Mouse (Mus musculus): ENCODE data around the gene Afap1.

Gene Afap1

GRCm38 (mm10) chr5:35935939-35936338, 42.8 kb downstream of the Afap1 start:
- DNase-seq: no peak

- DNase-seq: no peak
Observed at GRCm38 (mm10) chr5:35938249-35939223, 45.4 kb downstream of the Afap1 start.

GRCm38 (mm10) chr5:35939958-35940357, 46.8 kb downstream of the Afap1 start:
- DNase-seq: no peak

GRCm38 (mm10) chr5:35943541-35943940, 50.4 kb downstream of the Afap1 start:
- no peak for DNase-seq

GRCm38 (mm10) chr5:35946841-35947240, 53.7 kb downstream of the Afap1 start:
- no peak for DNase-seq

- DNase-seq: no peak
Observed at GRCm38 (mm10) chr5:35947427-35947826, 54.3 kb downstream of the Afap1 start.

GRCm38 (mm10) chr5:35948225-35948975, 55.3 kb downstream of the Afap1 start:
- DNase-seq: no peak

GRCm38 (mm10) chr5:35949061-35949460, 55.9 kb downstream of the Afap1 start:
- no peak for DNase-seq

GRCm38 (mm10) chr5:35950504-35950903, 57.4 kb downstream of the Afap1 start:
- no peak for DNase-seq

GRCm38 (mm10) chr5:35954055-35954718, 61.1 kb downstream of the Afap1 start:
- no peak for DNase-seq

- no peak for DNase-seq
Observed at GRCm38 (mm10) chr5:35956268-35956667, 63.1 kb downstream of the Afap1 start.

- no peak for DNase-seq
Observed at GRCm38 (mm10) chr5:35958681-35959080, 65.6 kb downstream of the Afap1 start.

GRCm38 (mm10) chr5:35960168-35960567, 67.0 kb downstream of the Afap1 start:
- DNase-seq: no peak

- no peak for DNase-seq
Observed at GRCm38 (mm10) chr5:35961271-35961670, 68.2 kb downstream of the Afap1 start.

- DNase-seq: no peak
Observed at GRCm38 (mm10) chr5:35963635-35964034, 70.5 kb downstream of the Afap1 start.

GRCm38 (mm10) chr5:35965036-35965435, 71.9 kb downstream of the Afap1 start:
- DNase-seq: no peak

- DNase-seq: no peak
Observed at GRCm38 (mm10) chr5:35969857-35970256, 76.7 kb downstream of the Afap1 start.

- DNase-seq: peak; percentile 30
Observed at GRCm38 (mm10) chr5:35970380-35971105, 77.4 kb downstream of the Afap1 start.

GRCm38 (mm10) chr5:35971841-35972578, 78.9 kb downstream of the Afap1 start:
- peak; percentile 42 for DNase-seq

- DNase-seq: no peak
Observed at GRCm38 (mm10) chr5:35972739-35973138, 79.6 kb downstream of the Afap1 start.

GRCm38 (mm10) chr5:35973800-35974199, 80.7 kb downstream of the Afap1 start:
- no peak for DNase-seq

GRCm38 (mm10) chr5:35974265-35974664, 81.1 kb downstream of the Afap1 start:
- DNase-seq: no peak

Data from cerebellum, adult 11-12 months (tissue).